Mouse (Mus musculus): Measurements from ENCODE around the gene Adgrb2.

The Adgrb2 gene

DNA sequence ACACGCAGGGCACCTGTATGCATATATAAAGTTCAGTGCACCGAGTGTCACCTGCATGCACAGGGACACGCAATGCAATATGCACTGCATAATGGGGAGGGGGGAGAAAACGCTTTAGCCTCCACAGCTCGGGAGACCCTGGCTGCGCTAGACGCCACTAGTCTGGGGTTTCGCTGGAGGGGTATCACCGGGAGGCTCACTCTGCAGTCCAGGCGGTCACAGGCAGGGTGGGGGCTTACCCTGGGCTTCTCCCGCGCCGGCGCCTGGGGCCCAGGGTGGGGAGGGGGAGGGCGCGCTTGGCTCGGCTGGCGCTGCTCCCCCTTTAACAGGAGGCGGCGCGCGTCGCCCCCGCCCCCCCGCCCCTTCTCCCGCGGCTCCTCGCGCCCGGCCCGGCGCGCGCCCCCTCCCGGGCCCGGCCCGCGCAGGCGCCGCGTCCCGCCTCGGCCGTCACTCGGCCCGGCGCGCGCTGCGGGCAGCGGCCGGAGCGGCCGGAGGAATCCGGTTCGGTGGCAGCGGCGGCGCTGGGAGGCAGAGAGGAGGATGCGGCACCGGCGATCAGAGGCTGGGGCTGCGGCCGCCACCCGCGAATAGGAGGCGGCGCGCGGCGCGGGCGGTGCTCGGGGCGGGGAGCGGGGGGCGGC, at the start of gene Adgrb2:
Gene Adgrb2, plus strand, starts transcription at position 450 of the 641 bp plus-strand sequence.
- DNase-seq: peak; percentile 74 to 79

- no peak for DNase-seq
Observed at GRCm38 (mm10) chr4:129951359-129951821, 33.3 kb upstream of the Adgrb2 start.

DNA sequence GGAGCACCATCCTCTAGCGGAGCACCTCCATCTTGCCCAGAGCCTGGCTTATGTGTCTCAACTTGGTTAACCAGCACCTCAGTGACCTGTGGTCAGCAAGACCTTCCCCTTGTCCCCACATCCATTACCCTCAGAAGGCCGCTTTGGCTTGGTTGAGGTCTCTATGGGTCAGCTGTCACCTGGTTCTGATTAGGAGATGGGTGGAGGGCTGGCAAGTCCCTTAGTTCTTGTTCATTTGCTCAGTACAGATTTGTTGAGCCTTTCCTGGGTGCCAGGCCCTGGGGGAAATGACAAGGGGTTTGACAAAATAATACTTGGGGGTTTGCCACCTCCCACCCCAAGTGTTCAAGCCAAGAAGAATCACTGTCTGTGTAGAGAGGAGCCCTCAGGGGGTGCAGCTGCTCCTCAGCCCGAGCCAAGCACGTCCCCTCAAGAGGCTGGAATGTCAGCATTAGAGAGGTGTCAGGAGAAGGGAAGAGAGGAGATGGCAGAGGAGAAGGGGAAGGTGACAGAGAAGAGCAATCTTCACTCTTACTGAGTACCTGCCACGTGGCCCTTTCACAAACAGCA, 32.3 kb upstream of the Adgrb2 start:
- DNase-seq: no peak

- DNase-seq: no peak
Observed at GRCm38 (mm10) chr4:129954527-129954926, 30.1 kb upstream of the Adgrb2 start.

GRCm38 (mm10) chr4:129960180-129960944, 24.3 kb upstream of the Adgrb2 start:
- peak; percentile 62 to 73 for DNase-seq

DNA sequence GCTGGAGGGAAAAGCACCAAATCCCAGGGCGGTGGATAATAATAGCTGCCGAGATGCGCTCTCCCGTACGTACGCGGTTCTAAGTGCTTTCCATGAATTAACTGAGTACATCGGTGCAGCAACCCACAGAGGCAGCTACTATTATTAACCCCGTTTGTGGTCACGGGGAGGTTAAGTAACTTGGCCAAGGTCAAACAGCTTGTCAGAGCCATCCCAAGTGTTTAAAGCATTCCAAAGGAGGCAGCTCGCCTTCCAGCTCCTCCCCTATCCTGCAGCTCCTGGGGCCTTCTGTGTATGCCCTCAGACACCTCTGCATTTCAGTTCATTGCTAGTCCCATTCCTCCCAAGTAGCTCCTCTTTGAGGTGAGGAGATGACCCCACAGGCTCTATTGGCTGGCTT, 19.4 kb upstream of the Adgrb2 start:
- DNase-seq: no peak

GRCm38 (mm10) chr4:129966201-129966600, 18.5 kb upstream of the Adgrb2 start:
- DNase-seq: no peak

GRCm38 (mm10) chr4:129967024-129968014, 17.4 kb upstream of the Adgrb2 start:
- peak; percentile 67 to 74 for DNase-seq

DNA sequence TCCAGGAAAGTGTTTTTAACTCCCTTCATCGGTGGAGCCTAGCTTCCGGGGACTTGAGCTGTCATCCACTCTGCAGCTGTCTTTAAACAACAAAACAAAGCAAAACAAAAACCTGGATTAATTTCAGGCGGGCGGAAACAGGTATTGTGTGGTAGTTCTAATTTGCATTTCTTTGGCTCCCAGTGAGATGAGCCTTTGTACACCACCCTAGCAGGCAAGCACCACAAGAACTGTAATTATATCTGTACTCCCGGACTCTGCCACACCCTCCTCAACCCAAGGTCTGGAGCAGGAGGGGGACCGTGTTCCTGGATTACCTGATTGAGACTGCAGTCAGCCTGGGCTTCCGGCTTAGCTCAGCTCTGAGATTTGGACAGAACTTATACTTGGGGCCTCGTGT, 14.5 kb upstream of the Adgrb2 start:
- DNase-seq: no peak

- peak in 1 of 2 experiments; percentile 45 for DNase-seq
Observed at GRCm38 (mm10) chr4:129970861-129971260, 13.8 kb upstream of the Adgrb2 start.

- DNase-seq: peak in 1 of 2 experiments; percentile 59
Observed at GRCm38 (mm10) chr4:129971989-129972388, 12.7 kb upstream of the Adgrb2 start.

DNA sequence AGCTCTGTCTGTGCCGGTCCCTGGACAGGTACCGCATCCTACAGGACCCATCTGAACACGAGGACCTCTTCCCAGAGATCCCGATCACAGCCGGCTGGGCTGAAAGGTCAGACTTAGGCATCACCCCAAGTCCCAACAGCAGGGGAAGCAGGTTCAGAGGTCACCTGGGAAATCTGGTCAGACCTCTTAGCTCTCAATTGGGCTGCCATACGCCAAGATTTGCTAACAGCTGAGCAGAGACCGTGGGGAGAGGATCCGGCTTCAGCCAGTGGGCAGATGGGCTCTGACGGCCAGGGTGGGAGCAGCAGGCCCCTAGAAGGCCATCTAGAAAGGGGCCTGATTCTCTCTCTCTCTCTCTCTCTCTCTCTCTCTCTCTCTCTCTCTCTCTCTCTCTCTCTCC, 10.4 kb upstream of the Adgrb2 start:
- DNase-seq: no peak

DNA sequence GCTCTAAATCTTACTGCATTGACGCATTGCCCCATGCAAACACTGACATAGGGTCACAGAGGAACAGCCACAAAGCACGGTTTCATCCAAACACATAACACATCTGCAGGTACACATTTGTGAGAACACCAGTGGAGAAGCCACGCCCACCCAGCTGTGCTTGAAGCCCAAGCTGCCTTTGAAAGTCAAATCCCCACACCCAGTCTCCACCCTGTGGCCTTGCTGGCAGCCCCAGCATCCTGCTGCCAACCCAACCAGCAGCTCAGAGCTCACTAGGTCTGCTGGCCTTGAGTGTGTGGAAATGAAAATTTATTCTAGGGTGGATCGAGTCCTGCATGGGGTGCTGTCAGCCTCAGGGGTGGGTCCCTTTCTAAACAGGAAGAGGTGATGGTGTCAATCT, 7.4 kb upstream of the Adgrb2 start:
- DNase-seq: no peak

DNA sequence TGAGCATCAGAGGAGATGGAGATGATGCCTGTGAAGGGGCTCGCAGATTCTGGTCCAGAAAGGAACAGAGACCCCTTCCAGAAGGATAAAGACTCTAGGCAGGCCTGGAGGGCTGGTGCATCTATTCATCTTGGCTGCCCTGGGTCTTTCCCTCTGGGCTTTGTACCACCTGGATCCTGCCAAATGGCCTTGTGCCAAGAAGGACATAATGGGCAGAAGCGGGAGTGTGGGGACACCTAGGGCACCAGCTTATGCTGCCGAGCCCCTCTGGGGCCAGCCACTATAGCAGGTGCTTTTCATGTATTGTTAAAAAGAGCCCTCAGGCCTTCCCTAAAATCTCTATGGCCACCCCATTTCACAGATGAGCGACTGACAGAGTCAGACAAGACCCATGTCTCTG, 6.4 kb upstream of the Adgrb2 start:
- DNase-seq: peak; percentile 53 to 71

- DNase-seq: no peak
Observed at GRCm38 (mm10) chr4:129978930-129979329, 5.7 kb upstream of the Adgrb2 start.

DNA sequence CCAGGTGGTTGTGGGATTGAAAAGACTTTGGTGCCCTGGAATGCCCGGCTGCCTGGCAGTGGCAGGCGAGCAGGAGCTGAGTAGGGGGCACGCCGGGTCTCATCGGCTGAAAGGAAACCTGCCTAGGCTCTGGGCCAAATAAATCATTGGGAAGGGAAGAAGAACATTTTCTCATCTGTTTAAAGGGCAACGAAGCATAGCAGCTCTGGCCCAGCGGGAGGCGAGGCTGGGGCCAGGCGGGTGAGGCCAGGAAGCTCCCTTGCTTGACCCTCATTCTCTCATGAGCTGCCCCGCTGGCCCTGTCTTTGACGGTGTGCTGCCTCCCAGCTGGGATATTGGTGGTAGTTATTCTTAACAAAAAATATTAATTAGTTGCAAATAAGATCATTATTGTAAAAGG, 3.0 kb upstream of the Adgrb2 start:
- DNase-seq: no peak

DNA sequence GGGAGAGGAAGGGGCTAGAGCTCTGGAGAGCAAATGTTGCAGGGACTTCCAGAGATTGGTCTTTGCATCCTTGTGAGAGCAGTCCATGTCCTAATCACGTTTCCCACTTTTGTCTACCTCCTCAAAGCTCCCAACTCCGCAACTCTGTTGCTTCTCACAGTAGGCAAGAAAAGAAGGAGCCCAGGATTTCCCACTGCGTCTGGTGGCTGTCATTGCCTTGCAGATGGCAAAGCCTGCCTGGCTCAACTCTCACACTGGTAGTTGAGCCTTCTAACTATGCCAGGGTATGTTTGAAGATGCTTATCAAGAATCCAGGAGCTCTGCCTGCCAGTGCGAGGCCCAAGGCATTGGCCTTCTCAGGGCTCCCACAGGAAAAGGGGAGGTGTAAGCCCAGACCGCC, 1.6 kb upstream of the Adgrb2 start:
- no peak for DNase-seq

- peak; percentile 82 to 89 for DNase-seq
Observed at GRCm38 (mm10) chr4:129983764-129984420, 778 bp upstream of the Adgrb2 start.

- DNase-seq: peak; percentile 66 to 68
Observed at GRCm38 (mm10) chr4:129985161-129985670, 546 bp downstream of the Adgrb2 start.

DNA sequence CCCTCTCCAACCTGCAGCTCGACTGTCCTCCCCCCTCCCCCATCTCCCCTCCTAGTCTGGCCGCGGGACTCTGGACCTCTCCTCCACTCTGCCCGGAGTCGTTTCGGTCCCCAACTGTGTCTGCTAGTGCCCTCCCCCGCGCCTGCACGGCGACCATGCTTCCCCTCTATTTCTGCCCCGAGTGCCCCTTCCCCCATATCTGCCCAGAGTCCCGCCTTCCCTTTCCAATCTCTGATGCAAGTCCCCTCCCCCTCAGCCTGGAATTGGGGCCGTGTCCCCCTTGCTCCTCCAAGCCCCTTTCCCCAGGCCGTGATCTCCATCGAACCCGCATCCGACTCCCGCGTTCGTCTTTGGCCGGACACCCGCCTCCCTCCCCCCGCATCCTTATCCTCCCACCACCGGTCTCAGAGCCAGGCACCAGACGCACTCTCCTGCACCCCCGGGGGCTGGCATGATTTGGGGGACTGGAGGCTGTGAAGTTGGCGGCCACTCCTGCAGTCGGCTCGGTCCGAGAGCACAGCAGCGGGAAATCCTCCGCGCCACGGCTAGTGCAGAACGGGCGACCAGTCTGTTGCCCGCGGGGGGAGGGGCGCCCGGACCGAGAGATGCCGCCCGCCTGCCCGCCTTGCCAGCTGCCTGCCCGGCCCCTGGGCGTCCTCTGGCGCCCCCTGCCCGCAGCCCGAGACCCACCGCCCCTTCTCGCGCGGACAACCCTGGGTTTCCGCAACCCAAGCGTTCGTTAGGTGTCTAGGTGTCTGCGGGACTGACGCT, 1.2 kb downstream of the Adgrb2 start:
- peak; percentile 86 to 92 for DNase-seq
